Mouse (Mus musculus) embryonic facial prominence, embryonic 15.5 days (tissue): ENCODE results near the gene Adcyap1. TPM values are rescaled to one million over a fixed set of nuclear protein-coding genes. Genes with fewer than 3 reads are reported as not detected.

Source experiments
- ATAC-seq: fragments of 200-750 bp; cut with Nextera tagmentation; 2 replicates; pipeline ENCODE4 v1.8.0; 2017; ENCODE audit warnings: low read depth, moderate TSS enrichment; ENCODE audit not compliant: insufficient number of reproducible peaks, low FRiP score, low TSS enrichment
- H3K27ac ChIP-seq: fragments of 300-500 bp; sonication (generic); replicated peaks from 2 replicates; pipeline ENCODE4 v1.5.1; 2015; ENCODE audit warnings: mild to moderate bottlenecking, inconsistent platforms
- H3K27me3 ChIP-seq: fragments of 300-500 bp; sonication (generic); 2 replicates; pipeline ENCODE4 v1.6.1; 2015; ENCODE audit warnings: inconsistent platforms
- H3K36me3 ChIP-seq: fragments of 300-500 bp; sonication (generic); 2 replicates; pipeline ENCODE4 v1.6.1; 2015; ENCODE audit warnings: mild to moderate bottlenecking, inconsistent platforms
- H3K4me1 ChIP-seq: fragments of 300-500 bp; sonication (generic); 2 replicates; pipeline ENCODE4 v1.6.1; 2015; ENCODE audit warnings: inconsistent platforms
- H3K4me2 ChIP-seq: fragments of 300-500 bp; sonication (generic); replicated peaks from 2 replicates; pipeline ENCODE4 v1.6.1; 2015; ENCODE audit warnings: mild to moderate bottlenecking, inconsistent platforms
- H3K4me3 ChIP-seq: fragments of 300-500 bp; sonication (generic); replicated peaks from 2 replicates; pipeline ENCODE4 v1.5.1; 2015; ENCODE audit warnings: mild to moderate bottlenecking, inconsistent platforms
- H3K9ac ChIP-seq: fragments of 300-500 bp; sonication (generic); 2 replicates; pipeline ENCODE4 v1.6.1; 2015; ENCODE audit warnings: inconsistent platforms
- H3K9me3 ChIP-seq: fragments of 300-500 bp; sonication (generic); replicated peaks from 2 replicates; pipeline ENCODE4 v1.6.1; 2016; ENCODE audit warnings: inconsistent platforms
- WGBS: fragments of 180-500 bp; shearing (Covaris S2); methylation state at CpG from one replicate; pipeline ENCODE4 v1.1.7; 2015; 5-methylcytosine and 5-hydroxymethylcytosine counted together
- polyA plus RNA-seq: library from polyadenylated mRNA; unstranded; fragments of >200 nt; fragmentation: Nextera tagmentation; extraction: Ambion mirVana; gene quantifications from 2 replicates; pipeline ENCODE4 v1.2.1, GENCODE M21; 2015

The Adcyap1 gene
- polyA plus RNA-seq, result 1.00 and 1.0 TPM in 2 replicates

GRCm38 (mm10) chr17:93198717-93199116 lies at the start of gene Adcyap1:
TSS of gene Adcyap1 (plus strand) at chr17:93199017.
- no peak within 1 kb of the TSS for H3K4me2 ChIP-seq
- WGBS, result 23% methylated on average over 10 of the region's 10 CpGs
- H3K4me3 ChIP-seq, result no peak within 1 kb of the TSS

DNA sequence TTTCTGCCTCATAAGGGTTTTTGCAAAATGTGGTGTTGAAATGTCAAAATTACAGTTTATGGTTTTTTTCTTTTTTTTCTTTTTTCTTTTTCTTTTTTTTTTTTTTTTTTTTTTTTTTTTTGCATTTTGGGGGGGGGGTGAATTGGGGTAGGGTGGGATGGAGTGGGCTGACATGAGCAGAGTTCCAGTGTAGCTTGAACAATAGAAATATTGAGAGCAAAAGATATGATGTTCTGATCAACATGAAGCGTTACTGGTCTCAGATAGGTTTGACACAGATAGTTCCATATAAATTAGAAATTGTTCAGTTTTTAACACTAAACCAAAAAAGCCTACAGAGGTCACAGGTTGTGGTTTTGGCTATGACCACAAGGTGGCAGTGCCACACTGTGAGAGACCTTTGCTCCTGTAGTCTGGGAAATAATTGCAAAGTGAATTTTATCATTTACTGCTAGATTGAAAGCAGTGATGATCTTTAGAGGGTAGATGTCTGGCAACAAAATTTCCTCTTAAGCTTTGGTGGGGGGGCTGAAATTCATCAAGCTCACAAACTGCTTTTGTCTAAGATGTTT lies 40.5 kb upstream of the Adcyap1 start:
- Histone ChIP-seq H3K27me3 (no peaks in the 10 kb centered on the region), H3K36me3 (no peaks in the 10 kb centered on the region), H3K27ac (no peak overlapping the region), H3K9me3 (no peaks in the 10 kb centered on the region), H3K9ac (no peak overlapping the region), H3K4me2 (no peak overlapping the region), H3K4me3 (no peak overlapping the region), H3K4me1 (no peaks in the 10 kb centered on the region)
- ATAC-seq, result no peak
- WGBS, result 27% methylated on average over 1 of the region's 1 CpGs

More at GRCm38 (mm10) chr17:93198717-93199116, at the start of gene Adcyap1:
- Histone ChIP-seq H3K9ac (no peak within 1 kb of the TSS), H3K4me1 (peaks cover 26% of the 10 kb centered on the region), H3K27ac (no peak within 1 kb of the TSS), H3K9me3 (no peaks in the 10 kb centered on the region), H3K36me3 (no peaks in the 10 kb centered on the region), H3K27me3 (peaks cover 61% of the 10 kb centered on the region)
- ATAC-seq, result no peak

- H3K27me3 ChIP-seq, result no peaks in the 10 kb centered on the region
- H3K9me3 ChIP-seq, result no peaks in the 10 kb centered on the region
- H3K9ac ChIP-seq, result no peak overlapping the region
- H3K36me3 ChIP-seq, result no peaks in the 10 kb centered on the region
- no peak overlapping the region for H3K4me3 ChIP-seq
- H3K4me2 ChIP-seq, result no peak overlapping the region
- ATAC-seq, result no peak
- no peaks in the 10 kb centered on the region for H3K4me1 ChIP-seq
- no peak overlapping the region for H3K27ac ChIP-seq
Measured at GRCm38 (mm10) chr17:93169572-93169971, 29.2 kb upstream of the Adcyap1 start.

DNA sequence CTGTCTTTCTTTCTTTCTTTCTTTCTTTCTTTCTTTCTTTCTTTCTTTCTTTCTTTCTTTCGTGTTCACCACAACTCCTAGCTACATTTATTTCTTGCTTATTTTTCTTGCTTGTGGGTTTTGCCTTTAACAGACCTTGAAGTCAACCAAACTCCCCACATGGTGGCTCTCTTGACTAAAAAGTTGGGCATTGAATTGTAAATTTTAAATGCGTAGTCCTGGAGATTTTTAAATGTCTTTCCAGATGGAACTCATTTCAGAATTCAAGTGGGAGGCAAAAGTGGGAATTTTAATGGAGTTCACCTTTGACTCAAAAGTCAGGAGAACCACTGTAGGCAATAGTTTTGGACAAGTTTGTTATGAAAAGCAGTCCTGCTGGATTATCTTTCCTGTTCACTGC lies 2.0 kb upstream of the Adcyap1 start:
- Histone ChIP-seq H3K9ac (no peak overlapping the region), H3K27me3 (peaks cover 42% of the 10 kb centered on the region), H3K27ac (no peak overlapping the region), H3K36me3 (no peaks in the 10 kb centered on the region), H3K9me3 (no peaks in the 10 kb centered on the region), H3K4me3 (no peak overlapping the region), H3K4me2 (no peak overlapping the region), H3K4me1 (0 out of 2 replicates have a peak, but pooled peaks cover 7% of the 10 kb centered on the region)
- WGBS, result 33% methylated on average over 2 of the region's 2 CpGs
- ATAC-seq, result no peak

DNA sequence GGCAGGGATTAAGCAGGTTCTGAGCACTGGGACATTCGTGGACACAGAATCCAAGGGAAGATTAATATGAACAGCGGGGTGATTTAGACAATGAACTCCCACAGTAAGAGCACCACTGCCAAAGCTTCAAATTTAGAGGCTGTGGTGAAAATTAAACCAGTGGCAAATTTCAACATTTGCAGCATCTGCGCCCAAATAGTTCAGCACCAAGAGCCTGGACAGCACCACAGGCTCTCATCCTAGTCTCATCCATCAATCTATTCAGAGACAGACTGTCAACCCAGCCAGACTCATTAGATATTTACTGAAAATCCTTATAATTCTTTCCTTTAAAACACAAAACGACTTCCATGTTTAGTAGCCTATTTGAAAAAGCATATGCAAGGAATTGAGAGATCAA lies 604 bp upstream of the Adcyap1 start:
- WGBS, result 15% methylated on average over 4 of the region's 4 CpGs
- Histone ChIP-seq H3K27me3 (peaks cover 56% of the 10 kb centered on the region), H3K36me3 (no peaks in the 10 kb centered on the region), H3K9me3 (no peaks in the 10 kb centered on the region), H3K4me1 (peaks cover 21% of the 10 kb centered on the region), H3K4me2 (no peak overlapping the region), H3K27ac (no peak overlapping the region), H3K4me3 (no peak overlapping the region), H3K9ac (no peak overlapping the region)
- no peak for ATAC-seq

DNA sequence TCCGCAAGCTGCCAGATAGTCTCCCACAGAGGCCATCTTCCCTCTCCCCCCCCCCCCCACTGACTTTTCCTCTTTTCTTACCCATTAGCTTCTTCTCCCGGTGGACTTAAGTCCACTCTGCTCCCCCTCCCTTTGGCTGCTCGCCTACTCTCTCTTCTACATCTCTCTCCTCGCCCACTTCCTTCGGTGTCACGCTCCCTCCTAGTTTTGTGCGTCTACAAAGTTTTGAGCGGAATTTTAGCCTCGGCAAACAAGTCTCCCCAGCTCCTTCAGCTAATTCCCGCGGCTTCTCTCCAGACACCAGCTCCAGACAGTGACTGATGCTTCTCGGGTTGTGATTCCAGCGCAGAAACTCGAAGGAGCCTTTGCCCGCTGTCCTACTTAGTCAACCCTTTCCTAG lies 401 bp downstream of the Adcyap1 start:
- ATAC-seq, result no peak
- Histone ChIP-seq H3K36me3 (no peaks in the 10 kb centered on the region), H3K4me1 (peaks cover 27% of the 10 kb centered on the region), H3K9me3 (no peaks in the 10 kb centered on the region), H3K27ac (no peak overlapping the region), H3K9ac (no peak overlapping the region), H3K27me3 (peaks cover 64% of the 10 kb centered on the region), H3K4me3 (no peak overlapping the region), H3K4me2 (no peak overlapping the region)
- WGBS, result under 1% methylated on average over 15 of the region's 15 CpGs

DNA sequence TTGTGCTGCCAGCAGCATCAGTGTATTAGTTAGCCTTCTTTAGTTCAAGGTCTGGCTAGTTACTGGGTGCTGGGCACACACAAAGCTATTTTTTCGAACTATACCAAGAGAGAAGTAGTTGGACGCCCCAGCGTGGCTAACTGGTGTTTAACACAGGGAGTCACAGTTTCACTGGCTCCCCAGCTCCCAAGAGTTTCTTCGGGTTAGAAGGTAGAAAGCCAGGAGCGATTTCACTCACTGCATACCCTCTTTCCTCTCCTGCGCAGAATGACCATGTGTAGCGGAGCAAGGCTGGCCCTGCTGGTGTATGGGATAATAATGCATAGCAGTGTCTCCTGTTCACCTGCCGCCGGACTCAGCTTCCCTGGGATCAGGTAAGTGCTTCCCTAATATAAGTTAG lies 930 bp downstream of the Adcyap1 start:
- 2% methylated on average over 9 of the region's 9 CpGs for WGBS
- no peak overlapping the region for H3K27ac ChIP-seq
- H3K27me3 ChIP-seq, result peaks cover 68% of the 10 kb centered on the region
- H3K9me3 ChIP-seq, result no peaks in the 10 kb centered on the region
- no peak for ATAC-seq
- H3K4me2 ChIP-seq, result no peak overlapping the region
- H3K4me1 ChIP-seq, result peaks cover 27% of the 10 kb centered on the region
- H3K9ac ChIP-seq, result no peak overlapping the region
- H3K36me3 ChIP-seq, result no peaks in the 10 kb centered on the region
- H3K4me3 ChIP-seq, result no peak overlapping the region

DNA sequence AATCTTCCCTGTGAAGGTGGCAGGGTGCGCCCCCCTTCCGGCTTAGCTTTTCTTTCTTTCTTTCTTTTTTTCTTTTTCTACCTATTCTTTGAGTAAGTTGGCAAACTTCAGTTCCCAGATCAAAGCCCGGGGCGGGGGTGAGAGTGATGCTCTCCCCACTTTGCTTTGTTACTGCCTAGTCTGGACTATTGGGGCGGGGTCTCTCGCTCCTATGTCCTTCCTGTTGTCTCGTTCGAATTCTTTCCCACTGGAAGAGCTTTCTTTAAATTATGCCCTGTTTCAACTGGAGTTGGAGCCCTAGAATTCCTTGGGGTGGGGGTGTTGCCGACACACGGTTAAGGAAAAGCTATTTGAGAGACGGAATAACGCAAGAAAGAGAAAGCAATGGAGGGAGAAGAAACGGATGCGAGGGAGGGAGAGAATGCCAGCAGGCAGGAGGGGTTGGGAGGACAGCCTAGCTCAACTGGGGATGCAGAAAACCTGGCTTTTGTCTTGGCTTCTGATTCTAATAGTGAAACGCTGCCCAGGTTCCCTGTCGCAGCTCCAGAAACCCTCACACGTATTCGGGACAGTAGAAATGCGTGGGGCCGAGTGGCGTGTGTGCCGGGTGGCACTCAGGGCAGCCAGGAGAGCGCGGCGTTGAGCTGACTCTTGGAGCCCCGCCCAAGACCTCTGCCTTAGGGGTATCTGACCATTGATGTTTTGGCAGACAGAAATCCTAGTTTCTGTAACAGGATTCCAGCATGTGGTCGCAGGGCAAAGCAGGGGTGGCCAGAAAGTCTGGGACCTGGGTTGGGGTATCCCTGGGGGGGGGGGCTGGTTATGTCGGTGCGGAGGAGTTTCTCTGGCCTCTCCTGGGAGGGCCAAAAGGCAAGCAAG lies 1.8 kb downstream of the Adcyap1 start:
- peaks cover 27% of the 10 kb centered on the region for H3K4me1 ChIP-seq
- no peak overlapping the region for H3K9ac ChIP-seq
- H3K9me3 ChIP-seq, result no peaks in the 10 kb centered on the region
- H3K27ac ChIP-seq, result no peak overlapping the region
- H3K4me3 ChIP-seq, result peak overlapping the region; percentile 24
- peaks cover 72% of the 10 kb centered on the region for H3K27me3 ChIP-seq
- WGBS, result 2% methylated on average over 29 of the region's 29 CpGs
- no peak for ATAC-seq
- no peaks in the 10 kb centered on the region for H3K36me3 ChIP-seq
- peak overlapping the region; percentile 57 for H3K4me2 ChIP-seq

DNA sequence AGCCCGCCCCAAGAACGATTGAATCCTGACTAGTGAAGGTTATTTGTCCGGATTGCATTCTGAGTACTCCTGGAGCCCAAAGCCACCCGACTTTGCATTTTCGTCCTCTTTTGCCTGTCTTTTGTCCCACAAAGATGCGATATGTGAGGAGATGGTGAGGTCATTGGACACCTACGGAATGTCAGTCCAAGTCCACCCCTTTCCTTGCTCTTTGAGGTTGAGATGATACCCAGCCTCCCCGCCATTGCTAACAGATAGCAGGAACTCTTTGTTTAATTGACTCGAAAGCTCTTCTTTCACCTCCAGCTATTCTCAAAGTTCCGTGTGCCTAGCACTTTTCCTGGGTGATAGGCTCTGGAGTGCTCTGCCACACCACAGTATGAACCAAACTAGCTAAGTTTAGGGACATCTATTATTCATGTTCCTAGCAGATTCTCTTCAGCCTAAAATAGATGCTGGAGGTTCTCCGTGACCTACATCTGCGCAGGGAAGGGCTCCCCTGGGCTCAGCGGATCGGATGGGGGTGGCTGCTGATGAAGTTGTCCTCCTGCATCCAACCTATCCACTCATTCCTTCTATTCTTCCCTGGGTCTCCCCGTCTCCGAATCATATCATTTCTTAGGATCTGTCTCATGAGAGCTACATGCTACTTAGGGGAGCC lies 2.6 kb downstream of the Adcyap1 start:
- H3K4me1 ChIP-seq, result peaks cover 27% of the 10 kb centered on the region
- H3K36me3 ChIP-seq, result no peaks in the 10 kb centered on the region
- peaks cover 77% of the 10 kb centered on the region for H3K27me3 ChIP-seq
- ATAC-seq, result no peak
- no peaks in the 10 kb centered on the region for H3K9me3 ChIP-seq
- no peak overlapping the region for H3K9ac ChIP-seq
- H3K4me3 ChIP-seq, result peak overlapping the region; percentile 33
- under 1% methylated on average over 16 of the region's 16 CpGs for WGBS
- H3K4me2 ChIP-seq, result peak overlapping the region; percentile 57
- no peak overlapping the region for H3K27ac ChIP-seq

GRCm38 (mm10) chr17:93202165-93203075 lies 3.6 kb downstream of the Adcyap1 start:
- Histone ChIP-seq H3K4me2 (peak overlapping the region; percentile 57), H3K27me3 (peaks cover 77% of the 10 kb centered on the region), H3K9me3 (no peaks in the 10 kb centered on the region), H3K27ac (no peak overlapping the region), H3K36me3 (no peaks in the 10 kb centered on the region), H3K9ac (no peak overlapping the region), H3K4me3 (peak overlapping the region; percentile 33), H3K4me1 (peaks cover 27% of the 10 kb centered on the region)
- peak; percentile 34; the same call in 1 of the 2 replicates for ATAC-seq
- under 1% methylated on average over 44 of the region's 44 CpGs for WGBS
